ENCODE assay signal across 18 mouse cellular contexts in the genomic region with DNA sequence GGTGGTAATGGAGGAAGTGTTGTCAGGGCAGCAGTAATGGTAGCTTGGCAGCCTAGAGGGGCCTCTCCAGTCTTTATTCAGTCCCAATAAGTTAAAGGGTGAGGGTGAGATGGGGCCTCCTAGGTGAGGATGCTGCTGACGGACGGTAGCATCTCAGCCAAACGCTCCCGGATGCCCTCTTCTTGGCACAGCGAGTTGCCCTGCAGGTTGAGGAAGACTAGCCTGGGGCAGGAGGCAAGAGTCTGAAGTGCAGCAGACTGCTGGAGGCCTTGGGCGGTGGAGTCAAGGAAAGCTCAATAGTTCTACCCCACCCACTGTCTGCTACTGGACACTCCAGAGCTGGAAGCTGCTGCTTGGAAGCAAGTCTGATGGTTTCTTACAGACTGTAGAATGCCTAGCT. TPM values are rescaled to one million over a fixed set of nuclear protein-coding genes. Genes with fewer than 3 reads are reported as not detected.
"Had no signal": no experiment of that assay in that cellular context is flagged by ENCODE, and none has a peak within 500 bp of the region (broad histone marks: within the 10 kb centered on the region; RNA-seq: fewer than 3 reads in every experiment).

No protein-coding gene starts in this region.

- ATAC-seq: hindbrain, postnatal 0 days; liver, postnatal 0 days; midbrain, embryonic 16.5 days had no signal

- H3K4me3 ChIP-seq: limb, embryonic 12.5 days; liver, embryonic 13.5 days; lung, embryonic 15.5 days; megakaryocyte, embryonic 14.5 days; neural tube, embryonic 13.5 days had no signal

- DNase-seq: layer of hippocampus, adult 9-11 months; layer of hippocampus, postnatal 36 days; liver; liver, embryonic 13.5 days; liver, postnatal 0 days; lung, postnatal 14 days; retina, postnatal 1 day; thymus, postnatal 4 days had no signal

- H3K4me2 ChIP-seq: limb, embryonic 12.5 days; liver, embryonic 13.5 days; lung, embryonic 15.5 days; midbrain, embryonic 11.5 days; neural tube, embryonic 13.5 days had no signal

- H3K27ac ChIP-seq: hindbrain, postnatal 0 days; limb, embryonic 12.5 days; liver, embryonic 13.5 days; lung, embryonic 15.5 days; macrophage; neural tube, embryonic 13.5 days had no signal

- H3K9ac ChIP-seq: limb, embryonic 12.5 days; liver, embryonic 13.5 days; liver, postnatal 0 days; lung, embryonic 15.5 days; neural tube, embryonic 13.5 days had no signal

- H3K9me3 ChIP-seq: limb, embryonic 12.5 days; liver, embryonic 13.5 days; lung, embryonic 15.5 days; megakaryocyte, embryonic 14.5 days; neural tube, embryonic 13.5 days had no signal

RNA-seq across cellular contexts. Expression of gene Tgm1, which starts 2.5 kb away (rescaled TPM):
- total RNA-seq: layer of hippocampus, adult 18-20 months; left cerebral cortex, postnatal 25 days had no signal
